ENCODE assay signal across 8 mouse cellular contexts in genomic region chr12:40471649-40472399, GRCm38 (mm10). TPM values are rescaled to one million over a fixed set of nuclear protein-coding genes. Genes with fewer than 3 reads are reported as not detected.
A peak's percentile ranks its signal among the peaks of the same experiment; 100 is the strongest.
DNase-seq lines count a peak whose midpoint lies in the region; ATAC-seq lines count a peak whose summit lies in the region.

No protein-coding gene starts in this region.

- peak overlapping the region; percentile 65 for H3K9ac ChIP-seq in heart, embryonic 13.5 days
- no peak overlapping the region for H3K9ac ChIP-seq in liver, embryonic 15.5 days
- no peak overlapping the region for H3K9ac ChIP-seq in forebrain, embryonic 13.5 days

- peaks cover 42% of the 10 kb centered on the region for H3K4me1 ChIP-seq in heart, embryonic 13.5 days
- H3K4me1 ChIP-seq in liver, embryonic 15.5 days (replicated peaks) = no peaks in the 10 kb centered on the region
- H3K4me1 ChIP-seq in forebrain, embryonic 13.5 days = peaks cover 33% of the 10 kb centered on the region; the same call in 1 of the 2 replicates

- no peaks in the 10 kb centered on the region for H3K9me3 ChIP-seq in heart, embryonic 13.5 days
- H3K9me3 ChIP-seq in liver, embryonic 15.5 days (replicated peaks) = no peaks in the 10 kb centered on the region
- no peaks in the 10 kb centered on the region for H3K9me3 ChIP-seq in forebrain, embryonic 13.5 days (replicated peaks)

- peak overlapping the region; percentile 70 for H3K27ac ChIP-seq in heart, embryonic 13.5 days (replicated peaks)
- H3K27ac ChIP-seq in liver, embryonic 15.5 days (replicated peaks) = no peak overlapping the region
- no peak overlapping the region for H3K27ac ChIP-seq in forebrain, embryonic 13.5 days

- peak overlapping the region; percentile 73 for H3K4me2 ChIP-seq in heart, embryonic 13.5 days
- H3K4me2 ChIP-seq in liver, embryonic 15.5 days = peak overlapping the region; percentile 7; the same call in 1 of the 2 replicates
- H3K4me2 ChIP-seq in forebrain, embryonic 13.5 days = no peak overlapping the region

- H3K27me3 ChIP-seq in heart, embryonic 13.5 days (replicated peaks) = no peaks in the 10 kb centered on the region
- no peaks in the 10 kb centered on the region; the same call in 1 of the 2 replicates for H3K27me3 ChIP-seq in liver, embryonic 15.5 days
- H3K27me3 ChIP-seq in forebrain, embryonic 13.5 days = no peaks in the 10 kb centered on the region

- H3K4me3 ChIP-seq in heart, embryonic 13.5 days = peak overlapping the region; percentile 45
- H3K4me3 ChIP-seq in liver, embryonic 15.5 days (replicated peaks) = no peak overlapping the region
- H3K4me3 ChIP-seq in forebrain, embryonic 13.5 days = no peak overlapping the region

- WGBS in heart, embryonic 13.5 days = 24% methylated on average over 11 of the region's 11 CpGs
- WGBS in liver, embryonic 15.5 days (ENCODE audit: insufficient replicate concordance) = 44% methylated on average over 11 of the region's 11 CpGs
- WGBS in forebrain, embryonic 13.5 days = 74% methylated on average over 11 of the region's 11 CpGs

- ATAC-seq in heart, embryonic 13.5 days (ENCODE audit: extremely low read depth, insufficient number of reproducible peaks, low FRiP score, low TSS enrichment) = no peak
- ATAC-seq in liver, embryonic 15.5 days (ENCODE audit: insufficient read depth) = no peak
- ATAC-seq in forebrain, embryonic 13.5 days = no peak
- no peak for ATAC-seq in monocyte, adult 5-6 weeks (replicated peaks; ENCODE audit: insufficient number of reproducible peaks, low FRiP score, low TSS enrichment, poor library complexity, severe bottlenecking)

- no peaks in the 10 kb centered on the region for H3K36me3 ChIP-seq in heart, embryonic 13.5 days
- H3K36me3 ChIP-seq in liver, embryonic 15.5 days (replicated peaks) = no peaks in the 10 kb centered on the region
- no peaks in the 10 kb centered on the region for H3K36me3 ChIP-seq in forebrain, embryonic 13.5 days (ENCODE audit: poor library complexity, severe bottlenecking)

- peak; percentile 65 for DNase-seq in heart, adult 8-10 months (ENCODE audit: low spot score)
- no peak for DNase-seq in heart, postnatal 4 days
- peak; percentile 46 for DNase-seq in ZHBTc4 (ENCODE audit: low read depth, low spot score)
- no peak for DNase-seq in cerebellum, adult 11 months

RNA-seq across cellular contexts. Expression of gene Dock4, which starts 26.1 kb away (rescaled TPM):
- 10 to 100 TPM in 3 of 4 experiments, 1 to 10 TPM in 1; 9.1 to 11.4 (median 10.9) TPM for total RNA-seq in heart, adult 8-10 months (2022)
- 10 to 100 TPM; 21.0 to 24.0 TPM for total RNA-seq in heart, postnatal 4 days (2021)
- polyA plus RNA-seq in heart, embryonic 13.5 days (2015; fragmentation: Nextera tagmentation; extraction: Ambion mirVana) = 6.2 and 6.9 TPM in 2 replicates
- polyA plus RNA-seq in liver, embryonic 15.5 days (2015; fragmentation: Nextera tagmentation; extraction: Ambion mirVana) = 0.89 and 0.94 TPM in 2 replicates
- polyA plus RNA-seq in forebrain, embryonic 13.5 days (2015; fragmentation: Nextera tagmentation; extraction: Ambion mirVana) = 24.5 and 27.0 TPM in 2 replicates
- 8.9 to 13.2 TPM (median 9.0 TPM) in 3 replicates for total RNA-seq in monocyte, adult 5-6 weeks (2017)

RNA-seq across cellular contexts. Expression of gene Zfp277, which starts 26.1 kb away (rescaled TPM):
- total RNA-seq in heart, adult 8-10 months (2022) = 10 to 100 TPM; 10.3 to 12.3 (median 11.0) TPM
- 10 to 100 TPM; 18.7 to 19.6 TPM for total RNA-seq in heart, postnatal 4 days (2021)
- polyA plus RNA-seq in heart, embryonic 13.5 days (2015; fragmentation: Nextera tagmentation; extraction: Ambion mirVana) = 27.8 and 30.4 TPM in 2 replicates
- 6.6 and 6.9 TPM in 2 replicates for polyA plus RNA-seq in liver, embryonic 15.5 days (2015; fragmentation: Nextera tagmentation; extraction: Ambion mirVana)
- polyA plus RNA-seq in forebrain, embryonic 13.5 days (2015; fragmentation: Nextera tagmentation; extraction: Ambion mirVana) = 28.9 and 29.5 TPM in 2 replicates
- 28.1 to 46.3 TPM (median 43.7 TPM) in 3 replicates for total RNA-seq in monocyte, adult 5-6 weeks (2017)

Comparison
In these comparisons a context has a peak if more than half of its experiments do, and no peak if none do; other contexts are left out.
1. DNase-seq: peak in heart, adult 8-10 months (single experiment) and ZHBTc4 (single experiment); none in heart, postnatal 4 days (single experiment) and cerebellum, adult 11 months (single experiment).